Mouse (Mus musculus) G1E (cell line): Measurements from ENCODE around the gene Hbb-bh2.

Experiments
- CTCF ChIP-seq: IDR thresholded peaks from 2 replicates; pipeline ENCODE4 v1.5.1; 2012; ENCODE audit warnings: low read depth, low read length, inconsistent platforms, mixed read lengths
- GATA1 ChIP-seq: IDR thresholded peaks from 2 replicates; pipeline ENCODE4 v1.6.1; 2012; ENCODE audit warnings: borderline replicate concordance, low read length, inconsistent platforms, mixed read lengths
- GATA2 ChIP-seq: IDR thresholded peaks from 2 replicates; pipeline ENCODE4 v1.6.1; 2012; ENCODE audit warnings: low read depth, low read length, inconsistent platforms, borderline replicate concordance
- POLR2AphosphoS5 ChIP-seq: IDR thresholded peaks from 2 replicates; pipeline ENCODE4 v1.6.1; 2012; ENCODE audit warnings: low read depth, low read length, inconsistent platforms; ENCODE audit not compliant: insufficient replicate concordance
- TAL1 ChIP-seq: conservative IDR thresholded peaks from 2 replicates; pipeline ENCODE4 v1.6.1; 2012; ENCODE audit warnings: low read depth, low read length, inconsistent platforms, mixed read lengths

GRCm38 (mm10) chr7:103870667-103871066 lies 30.3 kb upstream of the Hbb-bh2 start:
- TF ChIP-seq CTCF (no peak), GATA1 (no peak), TAL1 (peak; percentile 83), POLR2AphosphoS5 (no peak), GATA2 (no peak)
